Mouse (Mus musculus): ENCODE measurements at regions not wholly inside any gene's neighbourhood (a gene's known extent, or its start where the extent isn't known, plus 50 kb on each side); places are given as distances from the start of the nearest gene placed in this dataset.

GRCm38 (mm10) chr12:106904202-106904601, 584.2 kb upstream of the 3110018I06Rik start:
- Histone ChIP-seq H3K4me3 (ENCODE audit: low read length) (no peak overlapping the region), H3K27ac (ENCODE audit: low read length) (no peak overlapping the region), H3K27me3 (ENCODE audit: control insufficient read depth, insufficient read depth, low read depth, low read length) (no peaks in the 10 kb centered on the region), H3K9me3 (ENCODE audit: control insufficient read depth, low read length) (no peaks in the 10 kb centered on the region), H3K4me1 (replicated peaks; ENCODE audit: control insufficient read depth, insufficient read depth, low read length) (no peaks in the 10 kb centered on the region; the same call in 1 of the 2 replicates), H3K36me3 (ENCODE audit: control insufficient read depth, insufficient read depth, low read length) (no peaks in the 10 kb centered on the region), H3K9ac (ENCODE audit: low read length) (no peak overlapping the region), H3K4me2 (ENCODE audit: low read depth, low read length) (no peak overlapping the region)
- no peak for ATAC-seq (ENCODE audit: low read depth)
- WGBS: 40% methylated on average over 5 of the region's 5 CpGs

DNA sequence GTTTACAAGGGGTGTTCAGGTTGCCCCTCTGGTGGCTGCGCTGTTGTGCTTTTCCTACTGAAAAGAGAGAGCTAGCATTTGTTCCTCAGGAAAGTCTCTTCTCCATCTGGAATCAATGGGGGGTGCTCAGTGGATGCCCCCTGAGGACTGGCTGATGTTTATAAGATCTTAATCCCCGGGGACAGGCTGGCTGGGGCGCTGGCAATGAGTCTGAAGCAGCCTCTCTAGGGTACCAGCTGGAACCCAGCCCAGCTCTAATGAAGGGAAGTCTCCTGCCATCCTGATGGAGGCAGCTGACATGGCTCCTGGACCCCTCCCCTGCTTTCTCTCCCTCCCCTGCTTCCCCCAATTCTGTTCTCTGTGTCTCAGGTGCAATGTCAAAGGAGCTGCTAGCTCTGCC, 575.6 kb upstream of the 3110018I06Rik start:
- no peaks in the 10 kb centered on the region for H3K36me3 ChIP-seq (ENCODE audit: control insufficient read depth, insufficient read depth, low read length)
- no peak overlapping the region for H3K9ac ChIP-seq (ENCODE audit: low read length)
- no peaks in the 10 kb centered on the region for H3K4me1 ChIP-seq (replicated peaks; ENCODE audit: control insufficient read depth, insufficient read depth, low read length)
- 52% methylated on average over 3 of the region's 3 CpGs for WGBS
- no peak for ATAC-seq (ENCODE audit: low read depth)
- H3K4me2 ChIP-seq (ENCODE audit: low read depth, low read length): no peak overlapping the region
- no peak overlapping the region for H3K4me3 ChIP-seq (ENCODE audit: low read length)
- no peaks in the 10 kb centered on the region for H3K9me3 ChIP-seq (ENCODE audit: control insufficient read depth, low read length)
- H3K27me3 ChIP-seq (ENCODE audit: control insufficient read depth, insufficient read depth, low read depth, low read length): no peaks in the 10 kb centered on the region
- no peak overlapping the region for H3K27ac ChIP-seq (ENCODE audit: low read length)

- 62% methylated on average over 12 of the region's 12 CpGs for WGBS
- Histone ChIP-seq H3K9me3 (ENCODE audit: control insufficient read depth, low read length) (no peaks in the 10 kb centered on the region), H3K27ac (ENCODE audit: low read length) (no peak overlapping the region), H3K4me3 (ENCODE audit: low read length) (no peak overlapping the region), H3K4me2 (ENCODE audit: low read depth, low read length) (no peak overlapping the region), H3K9ac (ENCODE audit: low read length) (no peak overlapping the region), H3K36me3 (ENCODE audit: control insufficient read depth, insufficient read depth, low read length) (no peaks in the 10 kb centered on the region), H3K4me1 (replicated peaks; ENCODE audit: control insufficient read depth, insufficient read depth, low read length) (peaks cover 3% of the 10 kb centered on the region; the same call in 1 of the 2 replicates), H3K27me3 (ENCODE audit: control insufficient read depth, insufficient read depth, low read depth, low read length) (no peaks in the 10 kb centered on the region)
- no peak for ATAC-seq (ENCODE audit: low read depth)
Measured at GRCm38 (mm10) chr12:106922571-106922991, 565.9 kb upstream of the 3110018I06Rik start.

DNA sequence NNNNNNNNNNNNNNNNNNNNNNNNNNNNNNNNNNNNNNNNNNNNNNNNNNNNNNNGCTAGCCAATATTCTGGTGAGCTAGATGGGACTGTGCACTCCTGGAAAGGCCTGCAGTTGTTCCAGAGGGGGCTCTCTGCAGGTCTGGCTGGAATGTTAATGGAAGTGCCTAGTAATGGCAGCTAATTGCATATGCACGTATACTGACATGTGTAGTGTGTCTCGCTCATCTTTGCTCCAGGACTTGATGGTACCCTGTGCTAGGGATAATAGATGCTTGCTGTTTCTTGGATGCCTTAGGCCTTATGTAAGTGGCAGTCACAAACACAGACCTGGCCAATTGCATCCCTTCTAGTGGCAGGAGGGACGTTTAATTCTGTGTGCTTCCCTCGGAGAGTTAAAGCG, 560.0 kb upstream of the 3110018I06Rik start:
- Histone ChIP-seq H3K4me2 (ENCODE audit: low read depth, low read length) (no peak overlapping the region), H3K27me3 (ENCODE audit: control insufficient read depth, insufficient read depth, low read depth, low read length) (no peaks in the 10 kb centered on the region)
- 78% methylated on average over 5 of the region's 5 CpGs for WGBS

DNA sequence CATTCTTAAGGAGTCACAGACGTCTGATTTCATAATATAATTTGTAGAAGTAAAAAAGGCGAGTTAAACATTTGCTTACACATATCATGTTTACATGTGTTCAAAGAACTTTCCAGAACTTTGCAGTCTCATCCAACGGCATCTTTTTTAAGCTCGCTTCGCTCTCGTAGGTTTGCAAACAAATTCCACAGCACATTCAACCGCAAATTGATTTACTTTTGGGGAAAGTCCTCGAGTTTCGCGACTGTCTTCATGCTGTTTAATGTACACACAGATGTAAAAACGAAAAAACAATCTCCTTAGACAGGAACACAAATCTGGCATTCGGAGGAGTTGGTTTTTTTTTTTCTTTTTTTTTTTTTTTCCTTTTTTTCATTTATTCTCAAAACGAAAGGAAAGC, 559.3 kb upstream of the 3110018I06Rik start:
- Histone ChIP-seq H3K27ac (ENCODE audit: low read length) (no peak overlapping the region), H3K9ac (ENCODE audit: low read length) (no peak overlapping the region), H3K4me2 (ENCODE audit: low read depth, low read length) (no peak overlapping the region), H3K27me3 (ENCODE audit: control insufficient read depth, insufficient read depth, low read depth, low read length) (no peaks in the 10 kb centered on the region), H3K4me3 (ENCODE audit: low read length) (no peak overlapping the region), H3K4me1 (replicated peaks; ENCODE audit: control insufficient read depth, insufficient read depth, low read length) (no peaks in the 10 kb centered on the region), H3K36me3 (ENCODE audit: control insufficient read depth, insufficient read depth, low read length) (no peaks in the 10 kb centered on the region), H3K9me3 (ENCODE audit: control insufficient read depth, low read length) (no peaks in the 10 kb centered on the region)
- 50% methylated on average over 13 of the region's 13 CpGs for WGBS
- no peak for ATAC-seq (ENCODE audit: low read depth)

More for the DNA sequence above, 560.0 kb upstream of the 3110018I06Rik start:
- no peaks in the 10 kb centered on the region for H3K9me3 ChIP-seq (ENCODE audit: control insufficient read depth, low read length)
- ATAC-seq (ENCODE audit: low read depth): no peak
- H3K4me3 ChIP-seq (ENCODE audit: low read length): no peak overlapping the region
- H3K36me3 ChIP-seq (ENCODE audit: control insufficient read depth, insufficient read depth, low read length): no peaks in the 10 kb centered on the region
- H3K27ac ChIP-seq (ENCODE audit: low read length): no peak overlapping the region
- no peak overlapping the region for H3K9ac ChIP-seq (ENCODE audit: low read length)
- H3K4me1 ChIP-seq (replicated peaks; ENCODE audit: control insufficient read depth, insufficient read depth, low read length): no peaks in the 10 kb centered on the region

- H3K36me3 ChIP-seq (ENCODE audit: control insufficient read depth, insufficient read depth, low read length): no peaks in the 10 kb centered on the region
- no peak for ATAC-seq (ENCODE audit: low read depth)
- H3K27me3 ChIP-seq (ENCODE audit: control insufficient read depth, insufficient read depth, low read depth, low read length): no peaks in the 10 kb centered on the region
- H3K9me3 ChIP-seq (ENCODE audit: control insufficient read depth, low read length): no peaks in the 10 kb centered on the region
- WGBS: 70% methylated on average over 3 of the region's 3 CpGs
- no peak overlapping the region for H3K4me2 ChIP-seq (ENCODE audit: low read depth, low read length)
- H3K4me1 ChIP-seq (replicated peaks; ENCODE audit: control insufficient read depth, insufficient read depth, low read length): no peaks in the 10 kb centered on the region
- H3K4me3 ChIP-seq (ENCODE audit: low read length): no peak overlapping the region
- H3K9ac ChIP-seq (ENCODE audit: low read length): no peak overlapping the region
- no peak overlapping the region for H3K27ac ChIP-seq (ENCODE audit: low read length)
Measured at GRCm38 (mm10) chr12:106931591-106931990, 556.8 kb upstream of the 3110018I06Rik start.

- Histone ChIP-seq H3K4me2 (ENCODE audit: low read depth, low read length) (no peak overlapping the region), H3K4me3 (ENCODE audit: low read length) (no peak overlapping the region), H3K27ac (ENCODE audit: low read length) (no peak overlapping the region), H3K9me3 (ENCODE audit: control insufficient read depth, low read length) (no peaks in the 10 kb centered on the region), H3K36me3 (ENCODE audit: control insufficient read depth, insufficient read depth, low read length) (no peaks in the 10 kb centered on the region), H3K4me1 (replicated peaks; ENCODE audit: control insufficient read depth, insufficient read depth, low read length) (no peaks in the 10 kb centered on the region), H3K27me3 (ENCODE audit: control insufficient read depth, insufficient read depth, low read depth, low read length) (no peaks in the 10 kb centered on the region), H3K9ac (ENCODE audit: low read length) (no peak overlapping the region)
- 66% methylated on average over 12 of the region's 12 CpGs for WGBS
- ATAC-seq (ENCODE audit: low read depth): no peak
Measured at GRCm38 (mm10) chr12:106939381-106939780, 549.1 kb upstream of the 3110018I06Rik start.

DNA sequence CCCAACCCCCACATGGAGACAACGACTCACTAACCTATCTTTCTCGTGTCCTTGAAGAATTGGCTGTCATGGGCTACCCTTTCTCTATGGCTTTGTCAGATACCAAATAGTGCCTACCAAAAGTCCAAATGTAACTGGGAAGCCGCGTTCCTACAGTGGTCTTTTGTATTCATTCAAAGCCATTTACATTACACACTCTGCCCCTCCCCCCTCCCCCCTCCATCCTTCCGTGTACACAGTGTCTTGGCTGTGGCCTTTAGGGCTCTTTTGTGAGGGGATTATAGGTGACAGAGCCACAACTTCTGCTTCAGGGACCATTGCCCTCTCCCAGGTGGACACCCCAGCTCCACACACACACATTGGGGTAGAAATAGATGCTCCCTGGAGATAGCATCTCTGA, 544.6 kb upstream of the 3110018I06Rik start:
- Histone ChIP-seq H3K4me3 (ENCODE audit: low read length) (no peak overlapping the region), H3K4me2 (ENCODE audit: low read depth, low read length) (no peak overlapping the region), H3K9ac (ENCODE audit: low read length) (no peak overlapping the region), H3K4me1 (replicated peaks; ENCODE audit: control insufficient read depth, insufficient read depth, low read length) (no peaks in the 10 kb centered on the region), H3K9me3 (ENCODE audit: control insufficient read depth, low read length) (no peaks in the 10 kb centered on the region), H3K36me3 (ENCODE audit: control insufficient read depth, insufficient read depth, low read length) (no peaks in the 10 kb centered on the region), H3K27ac (ENCODE audit: low read length) (no peak overlapping the region), H3K27me3 (ENCODE audit: control insufficient read depth, insufficient read depth, low read depth, low read length) (no peaks in the 10 kb centered on the region)
- no peak for ATAC-seq (ENCODE audit: low read depth)
- 28% methylated on average over 5 of the region's 5 CpGs for WGBS

DNA sequence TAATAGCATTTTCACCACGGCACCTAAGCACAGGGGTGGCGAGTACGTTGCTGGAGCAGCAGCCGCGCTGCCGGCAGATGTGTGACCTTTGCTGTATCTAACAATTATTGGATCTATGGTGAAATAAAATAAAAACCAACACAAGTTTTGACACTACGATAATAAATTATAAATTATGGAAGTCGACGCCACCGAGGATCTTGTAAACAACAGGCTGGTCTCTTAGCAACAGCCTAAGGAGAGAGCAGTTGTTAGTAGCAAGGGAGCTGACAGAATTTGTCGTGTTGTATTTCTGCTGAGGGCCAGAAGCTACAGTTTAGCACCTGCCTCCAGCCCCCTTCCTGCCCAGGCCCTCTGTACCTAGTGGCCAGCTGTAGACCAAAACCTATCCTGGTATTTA, 535.8 kb upstream of the 3110018I06Rik start:
- 43% methylated on average over 11 of the region's 11 CpGs for WGBS
- Histone ChIP-seq H3K9me3 (ENCODE audit: control insufficient read depth, low read length) (no peaks in the 10 kb centered on the region; the same call in 1 of the 2 replicates), H3K4me1 (replicated peaks; ENCODE audit: control insufficient read depth, insufficient read depth, low read length) (peaks cover 6% of the 10 kb centered on the region; the same call in 1 of the 2 replicates), H3K27ac (ENCODE audit: low read length) (no peak overlapping the region), H3K4me3 (ENCODE audit: low read length) (no peak overlapping the region), H3K4me2 (ENCODE audit: low read depth, low read length) (no peak overlapping the region), H3K9ac (ENCODE audit: low read length) (no peak overlapping the region), H3K27me3 (ENCODE audit: control insufficient read depth, insufficient read depth, low read depth, low read length) (no peaks in the 10 kb centered on the region), H3K36me3 (ENCODE audit: control insufficient read depth, insufficient read depth, low read length) (no peaks in the 10 kb centered on the region)
- no peak for ATAC-seq (ENCODE audit: low read depth)

- no peak overlapping the region for H3K27ac ChIP-seq (ENCODE audit: low read length)
- peak; percentile 76 for ATAC-seq (ENCODE audit: low read depth)
- no peaks in the 10 kb centered on the region for H3K36me3 ChIP-seq (ENCODE audit: control insufficient read depth, insufficient read depth, low read length)
- H3K4me2 ChIP-seq (ENCODE audit: low read depth, low read length): no peak overlapping the region
- no peak overlapping the region for H3K9ac ChIP-seq (ENCODE audit: low read length)
- no peak overlapping the region for H3K4me3 ChIP-seq (ENCODE audit: low read length)
- H3K4me1 ChIP-seq (replicated peaks; ENCODE audit: control insufficient read depth, insufficient read depth, low read length): peaks cover 6% of the 10 kb centered on the region; the same call in 1 of the 2 replicates
- no peaks in the 10 kb centered on the region; the same call in 1 of the 2 replicates for H3K9me3 ChIP-seq (ENCODE audit: control insufficient read depth, low read length)
- no peaks in the 10 kb centered on the region for H3K27me3 ChIP-seq (ENCODE audit: control insufficient read depth, insufficient read depth, low read depth, low read length)
- WGBS: 35% methylated on average over 12 of the region's 12 CpGs
Measured at GRCm38 (mm10) chr12:106955778-106956177, 532.7 kb upstream of the 3110018I06Rik start.

Measured in lung, embryonic 16.5 days (tissue).